Mouse (Mus musculus) liver, adult (tissue): Measurements from ENCODE around the gene Jph4.

ENCODE experiments used
- GATA4 ChIP-seq: IDR thresholded peaks from 2 replicates; pipeline ENCODE4 v1.6.1; 2014; ENCODE audit warnings: mild to moderate bottlenecking, low read length; ENCODE audit not compliant: insufficient replicate concordance

Jph4 gene

DNA sequence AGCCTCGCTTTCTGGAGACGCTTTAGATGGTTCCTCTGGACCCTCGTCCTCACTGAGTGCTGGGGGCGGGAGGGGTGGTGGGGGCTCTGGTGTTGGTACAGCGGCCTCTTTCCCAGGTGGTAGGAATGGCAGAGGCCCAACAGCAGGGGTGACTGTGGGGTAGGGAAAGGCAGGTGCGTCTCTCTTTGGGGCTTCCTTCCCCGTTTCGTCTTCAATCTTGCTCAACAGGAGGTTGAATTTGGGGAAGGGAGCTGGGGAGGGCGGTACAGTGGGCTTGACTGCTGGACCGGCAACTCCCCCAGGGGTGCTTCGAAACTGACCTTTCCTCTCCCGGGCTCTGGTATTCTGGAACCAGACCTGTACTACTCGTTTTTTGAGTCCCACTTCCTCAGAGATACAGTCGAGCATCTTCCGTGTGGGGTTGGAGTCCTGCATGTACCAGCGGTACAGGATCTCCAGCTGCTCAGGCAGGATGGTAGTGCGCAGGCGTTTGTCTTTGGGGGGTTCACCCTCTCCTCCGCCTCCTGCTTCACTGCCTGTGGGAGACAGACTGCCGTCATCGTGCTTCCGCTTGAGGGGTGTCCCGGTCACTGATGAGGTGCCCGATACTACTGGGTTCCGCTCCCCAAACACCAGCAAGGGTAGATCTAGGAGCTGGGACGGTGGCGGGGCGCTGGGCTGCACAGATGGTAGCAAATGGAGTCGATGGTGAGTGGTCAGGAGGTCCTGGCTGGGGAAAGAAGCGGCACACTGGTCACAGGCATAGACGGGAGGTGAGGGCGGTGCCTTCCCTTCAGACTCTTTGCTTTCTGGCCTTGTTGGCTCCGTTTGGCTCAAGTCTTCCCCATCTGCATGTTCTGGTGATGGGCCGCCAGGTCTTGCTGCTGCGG lies 52.0 kb downstream of the Jph4 start:
- no peak for TF ChIP-seq GATA4

DNA sequence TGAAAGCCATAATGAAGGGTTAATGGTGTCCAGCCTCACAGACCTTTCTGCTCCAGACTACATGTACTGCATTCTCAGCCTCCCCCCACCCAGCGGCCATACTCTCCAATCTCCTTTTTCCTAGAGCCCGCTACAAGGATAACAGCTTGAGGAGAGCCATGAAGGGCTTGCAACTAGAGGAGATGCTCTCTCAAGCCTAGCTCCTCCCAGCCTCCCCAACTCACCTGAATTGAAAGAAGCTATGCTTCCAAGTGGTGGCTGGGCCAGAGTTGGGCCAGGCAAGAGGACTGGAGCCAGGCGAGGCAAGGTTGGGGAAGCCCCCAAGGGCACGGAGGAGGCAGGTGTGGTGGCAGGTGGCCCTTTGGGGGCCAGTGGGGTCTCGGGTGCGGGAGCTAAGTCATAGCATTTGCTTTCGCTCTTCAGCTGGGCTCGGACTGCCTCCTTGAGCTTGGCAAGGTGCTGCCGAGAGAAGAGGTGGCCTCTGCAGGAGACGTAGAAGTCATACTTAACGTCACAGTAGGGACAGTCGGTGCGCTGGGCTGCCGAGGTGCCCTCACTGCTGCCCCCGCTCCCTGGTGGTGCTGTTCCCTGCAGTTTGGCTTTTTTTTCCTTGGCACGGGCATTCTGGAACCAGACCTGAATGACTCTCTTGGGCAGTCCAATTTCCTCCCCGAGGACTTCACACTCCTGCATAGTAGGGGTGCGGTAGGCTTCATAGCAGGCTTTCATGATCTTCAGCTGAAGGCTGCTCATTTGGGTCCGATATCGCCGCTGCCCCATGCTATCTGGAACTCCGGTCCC lies 53.0 kb downstream of the Jph4 start:
- TF ChIP-seq GATA4 = no peak

DNA sequence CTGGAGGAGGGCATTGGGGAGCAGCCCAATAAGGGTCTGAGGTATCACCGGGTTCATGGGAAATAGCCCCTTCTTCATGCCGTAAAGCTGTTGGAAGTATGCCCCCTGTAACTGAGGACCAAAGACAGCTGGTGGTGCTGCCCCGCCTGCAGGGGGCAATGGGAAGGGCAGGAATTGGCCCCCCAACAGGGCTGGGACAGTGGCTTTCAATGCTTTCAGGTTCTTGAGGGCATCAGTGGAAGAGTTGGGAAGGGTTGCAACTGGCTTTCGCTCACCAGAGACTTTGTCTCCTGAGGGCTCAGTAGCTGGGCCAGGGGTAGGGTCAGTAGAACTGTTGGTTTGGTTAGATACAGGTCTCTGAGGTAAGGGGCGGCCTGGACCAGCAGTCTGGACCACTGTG lies 53.6 kb downstream of the Jph4 start:
- no peak for TF ChIP-seq GATA4

DNA sequence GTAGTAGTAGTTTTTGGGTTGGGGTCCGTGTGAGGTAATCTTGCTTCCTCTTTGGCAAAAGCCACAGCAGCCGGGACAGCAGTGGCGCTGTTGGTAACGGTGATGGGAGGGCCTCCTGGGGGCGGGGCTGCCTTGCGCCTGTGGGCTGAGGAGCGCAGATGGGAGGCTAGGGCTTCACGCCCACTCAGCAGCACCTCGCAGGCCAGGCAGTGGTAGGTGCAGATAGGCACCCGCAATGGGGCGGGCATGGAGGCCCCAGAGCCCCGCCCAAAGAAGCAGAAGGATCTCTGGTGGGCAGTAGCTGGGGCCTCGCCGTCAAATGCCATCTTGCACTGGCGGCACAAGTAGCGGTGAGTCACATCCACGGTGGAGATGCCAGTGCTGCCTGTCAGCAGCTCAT lies 54.1 kb downstream of the Jph4 start:
- no peak for TF ChIP-seq GATA4

DNA sequence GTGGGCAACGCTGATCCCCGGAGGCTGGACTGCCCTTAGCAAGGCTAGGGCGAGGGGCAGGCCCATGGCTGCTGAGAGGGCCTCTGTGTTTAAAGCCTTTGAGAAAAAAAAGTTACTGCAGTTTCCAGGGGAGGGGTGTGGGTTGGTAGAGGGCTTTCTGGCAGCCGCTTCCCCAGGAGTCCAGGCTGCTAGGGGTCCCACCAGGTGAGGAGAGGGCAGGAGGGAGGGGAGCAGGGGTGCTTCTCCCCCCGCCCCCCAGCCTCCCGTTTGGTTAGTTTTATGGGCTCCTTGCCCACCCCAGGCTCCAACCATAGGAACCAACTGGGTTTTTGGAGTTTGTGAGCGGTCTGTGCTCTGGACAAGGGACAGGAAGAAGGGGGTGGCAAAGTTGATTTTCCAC lies 54.9 kb downstream of the Jph4 start:
- no peak for TF ChIP-seq GATA4

DNA sequence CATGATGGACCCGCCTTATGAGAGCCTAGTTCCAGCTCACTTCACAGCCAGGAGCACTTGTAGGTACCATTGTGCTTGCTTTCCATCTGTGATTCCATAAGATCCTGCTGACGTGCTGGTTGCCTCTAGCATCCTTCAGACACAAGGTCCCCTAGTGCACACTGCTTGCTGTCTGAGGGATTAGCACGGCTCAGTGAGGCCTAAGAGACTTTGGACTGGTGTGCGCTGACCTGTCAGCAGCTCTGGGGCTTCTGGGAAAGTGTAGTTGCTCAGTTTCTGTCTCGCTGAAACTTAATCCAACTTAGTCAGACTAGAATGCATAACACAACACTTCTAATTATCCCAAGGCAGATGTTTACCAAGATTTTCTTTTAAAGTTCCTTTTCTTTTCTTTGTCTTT lies 56.8 kb downstream of the Jph4 start:
- TF ChIP-seq GATA4 = no peak

DNA sequence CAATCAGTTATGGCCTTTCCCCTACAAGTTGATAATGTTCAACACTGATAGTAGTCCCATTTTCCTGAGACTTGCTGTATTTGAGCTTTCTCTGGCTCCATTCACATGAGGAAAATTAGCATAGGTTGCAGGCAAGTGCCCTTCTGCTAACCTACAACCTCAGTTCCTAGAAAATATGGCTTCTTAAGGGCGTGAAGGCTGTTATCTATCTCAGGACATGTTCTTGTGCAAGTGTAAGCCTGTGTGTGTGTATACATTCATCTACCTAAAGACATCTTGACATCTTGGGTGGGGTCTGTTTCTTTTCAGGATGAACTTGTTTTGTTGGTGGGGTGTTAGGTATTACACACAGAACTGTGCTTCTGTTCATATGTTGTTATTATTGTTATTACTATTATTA lies 57.7 kb downstream of the Jph4 start:
- TF ChIP-seq GATA4 = no peak
